Mouse (Mus musculus) regulatory T cell (primary cell): ENCODE measurements at regions not wholly inside any gene's neighbourhood (a gene's known extent, or its start where the extent isn't known, plus 50 kb on each side); places are given as distances from the start of the nearest gene placed in this dataset.

Experiments
- in situ Hi-C: fragments of 300-600 bp; cut with MboI, MseI; formaldehyde crosslinking; loops from one replicate; pipeline ENCODE4 v1.15.1; 2025; ENCODE audit warnings: high pct_unique_total_duplicates

- in situ Hi-C loops, result no loop called here
Observed at GRCm38 (mm10) chr12:16268621-16269165, 342.1 kb downstream of the Lpin1 start.

- in situ Hi-C loops, result no loop called here
Observed at GRCm38 (mm10) chr12:16261465-16261864, 349.3 kb downstream of the Lpin1 start.

GRCm38 (mm10) chr12:16260981-16261380, 349.8 kb downstream of the Lpin1 start:
- in situ Hi-C loops, result no loop called here

GRCm38 (mm10) chr12:16260501-16260900, 350.3 kb downstream of the Lpin1 start:
- in situ Hi-C loops, result no loop called here

- in situ Hi-C loops, result no loop called here
Observed at GRCm38 (mm10) chr12:16250621-16251020, 360.1 kb downstream of the Lpin1 start.

- in situ Hi-C loops, result no loop called here
Observed at GRCm38 (mm10) chr12:16250096-16250495, 360.7 kb downstream of the Lpin1 start.

- in situ Hi-C loops, result no loop called here
Observed at GRCm38 (mm10) chr12:16239792-16240191, 371.0 kb downstream of the Lpin1 start.

- in situ Hi-C loops, result no loop called here
Observed at GRCm38 (mm10) chr12:16237498-16237897, 373.3 kb downstream of the Lpin1 start.

- in situ Hi-C loops, result no loop called here
Observed at GRCm38 (mm10) chr12:16233559-16233958, 377.2 kb downstream of the Lpin1 start.

- in situ Hi-C loops, result no loop called here
Observed at GRCm38 (mm10) chr12:16232828-16233227, 377.9 kb downstream of the Lpin1 start.

- in situ Hi-C loops, result no loop called here
Observed at GRCm38 (mm10) chr12:16232051-16232450, 378.7 kb downstream of the Lpin1 start.

GRCm38 (mm10) chr12:16231093-16231492, 379.7 kb downstream of the Lpin1 start:
- in situ Hi-C loops, result no loop called here

- in situ Hi-C loops, result no loop called here
Observed at GRCm38 (mm10) chr12:16225428-16225827, 385.3 kb downstream of the Lpin1 start.

GRCm38 (mm10) chr12:16222836-16223450, 387.8 kb downstream of the Lpin1 start:
- in situ Hi-C loops, result no loop called here

GRCm38 (mm10) chr12:16222205-16222604, 388.6 kb downstream of the Lpin1 start:
- in situ Hi-C loops, result no loop called here

GRCm38 (mm10) chr12:16221142-16221541, 389.6 kb downstream of the Lpin1 start:
- in situ Hi-C loops, result no loop called here

GRCm38 (mm10) chr12:16220561-16220960, 390.2 kb downstream of the Lpin1 start:
- in situ Hi-C loops, result no loop called here

- in situ Hi-C loops, result no loop called here
Observed at GRCm38 (mm10) chr12:16218906-16219305, 391.9 kb downstream of the Lpin1 start.

- in situ Hi-C loops, result no loop called here
Observed at GRCm38 (mm10) chr12:16210553-16210952, 393.8 kb upstream of the Trib2 start.

GRCm38 (mm10) chr12:16210111-16210510, 393.4 kb upstream of the Trib2 start:
- in situ Hi-C loops, result no loop called here

- in situ Hi-C loops, result no loop called here
Observed at GRCm38 (mm10) chr12:16204941-16205340, 388.2 kb upstream of the Trib2 start.

- in situ Hi-C loops, result no loop called here
Observed at GRCm38 (mm10) chr12:16196917-16197316, 380.2 kb upstream of the Trib2 start.

GRCm38 (mm10) chr12:16191803-16192389, 375.2 kb upstream of the Trib2 start:
- in situ Hi-C loops, result no loop called here
